Mouse (Mus musculus): ENCODE data around the gene Nudt9. TPM values are rescaled to one million over a fixed set of nuclear protein-coding genes. Genes with fewer than 3 reads are reported as not detected.
"Not testable (repeated sequence)": the region's sequence is repeated elsewhere in the genome, so short reads cannot be mapped to it uniquely, and the experiment has no call there.

The Nudt9 gene
- total RNA-seq (2021), result 10 to 100 TPM; 53.7 to 55.6 TPM

DNA sequence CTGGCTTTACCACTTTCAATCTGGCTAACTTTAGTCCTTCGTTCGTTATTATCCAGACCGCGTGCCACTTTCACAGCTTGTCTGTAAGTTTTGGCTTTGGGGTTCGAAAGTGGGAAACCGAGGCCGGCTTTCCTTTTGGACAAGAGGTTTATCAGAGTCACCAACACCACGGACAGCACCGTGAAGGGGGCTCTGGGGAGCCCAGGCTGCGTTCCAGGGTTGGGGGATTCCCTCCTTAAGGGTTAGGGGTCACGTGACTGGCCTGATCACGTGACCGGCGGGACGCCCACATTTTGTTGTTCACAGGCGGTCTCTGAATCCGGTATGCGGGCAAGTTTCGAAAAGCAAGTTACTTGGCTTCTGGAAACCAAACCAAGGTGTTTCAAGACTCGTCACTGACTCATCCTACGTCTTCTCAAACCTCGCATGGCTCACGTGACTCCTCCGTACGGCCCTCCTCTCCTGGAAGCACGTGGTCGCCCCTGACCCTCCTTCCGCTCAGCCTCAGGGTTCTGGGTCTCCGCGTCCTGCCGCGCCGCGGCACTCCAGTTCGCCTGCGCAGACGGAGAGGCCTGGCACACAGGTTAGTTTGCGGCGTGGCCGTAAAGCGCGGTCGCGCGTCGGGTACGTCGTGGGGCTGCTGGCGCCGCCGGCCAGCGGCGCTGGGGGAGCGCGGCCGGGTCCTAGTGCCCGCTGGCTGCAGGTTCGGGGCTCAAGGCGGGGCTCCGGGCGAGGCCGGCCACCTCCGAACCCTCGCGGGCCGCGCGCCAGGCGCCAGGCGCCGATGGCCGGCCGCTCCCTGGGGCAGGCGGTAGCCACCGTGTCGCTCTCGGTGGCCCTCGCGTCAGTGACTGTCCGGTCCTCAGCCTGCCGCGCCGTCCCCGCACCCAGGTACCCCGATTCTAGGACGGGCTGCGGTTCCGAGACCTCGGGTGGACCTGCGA, at the start of gene Nudt9:
Gene Nudt9 (plus strand): TSS at position 51 of the 944 bp plus-strand sequence.
- DNase-seq, result peak; percentile 94 to 96
- intact Hi-C loops (cut with DNase I), result loop anchor here (2.0 to 5.0 kb wide), 2 partner anchors 24 to 134 kb away; partner anchors contain the start of gene Klhl8

DNA sequence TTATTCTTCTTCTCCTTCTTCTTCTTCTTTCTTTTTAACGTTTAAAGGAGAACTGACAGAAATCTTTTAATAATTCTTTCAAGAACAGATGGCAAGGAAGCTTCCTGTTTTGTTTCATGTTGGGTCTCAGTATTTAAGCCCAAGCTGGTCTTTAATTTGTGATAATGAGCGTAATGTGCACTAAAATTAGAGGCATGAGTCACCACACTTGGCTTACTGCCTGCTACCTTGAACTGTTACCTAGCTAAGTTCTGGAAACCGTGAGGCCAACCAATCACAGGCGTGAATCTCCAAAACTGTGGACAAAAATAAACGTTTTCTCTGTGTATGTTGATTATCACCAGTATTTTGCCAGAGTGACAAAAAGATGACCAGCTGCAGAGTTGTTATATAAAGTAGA, 47.4 kb upstream of the Nudt9 start:
- DNase-seq, result peak; percentile 40 to 56
- intact Hi-C loops (cut with DNase I), result loop anchor here (1.0 to 2.0 kb wide), 3 partner anchors 41 to 334 kb away; no protein-coding TSS in a partner anchor

DNA sequence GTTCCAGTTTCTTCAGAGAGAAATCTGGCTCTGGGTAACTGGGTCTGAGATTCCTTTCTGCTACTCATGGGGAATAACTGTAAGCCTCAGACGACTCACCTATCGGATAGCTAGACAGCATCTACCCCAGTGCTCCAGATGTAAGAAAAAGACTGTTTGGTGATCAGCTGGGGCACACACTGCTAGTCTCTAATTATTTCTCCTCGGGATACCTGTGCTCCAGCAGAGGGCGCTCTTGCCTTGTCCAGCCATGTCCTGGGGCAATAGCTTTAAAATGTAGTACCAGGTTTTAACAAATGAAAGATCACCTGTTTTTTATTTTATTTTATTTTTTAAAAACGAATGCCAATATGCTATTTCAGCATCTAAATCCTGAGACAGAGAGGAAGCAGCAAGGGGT, 46.4 kb upstream of the Nudt9 start:
- intact Hi-C loops (cut with DNase I), result loop anchor here (1.0 to 5.0 kb wide), 4 partner anchors 40 to 333 kb away; no protein-coding TSS in a partner anchor
- peak; percentile 85 to 89 for DNase-seq

- intact Hi-C loops (cut with DNase I), result loop anchor here (5.0 kb wide), 1 partner anchor 55 kb away; no protein-coding TSS in a partner anchor
- no peak for DNase-seq
These were observed 43.4 kb upstream of the Nudt9 start for GRCm38 (mm10) chr5:104002549-104003255.

GRCm38 (mm10) chr5:104003256-104003931, 42.7 kb upstream of the Nudt9 start:
- DNase-seq, result no peak
- intact Hi-C loops (cut with DNase I), result loop anchor here (5.0 kb wide), 1 partner anchor 54 kb away; no protein-coding TSS in a partner anchor

DNA sequence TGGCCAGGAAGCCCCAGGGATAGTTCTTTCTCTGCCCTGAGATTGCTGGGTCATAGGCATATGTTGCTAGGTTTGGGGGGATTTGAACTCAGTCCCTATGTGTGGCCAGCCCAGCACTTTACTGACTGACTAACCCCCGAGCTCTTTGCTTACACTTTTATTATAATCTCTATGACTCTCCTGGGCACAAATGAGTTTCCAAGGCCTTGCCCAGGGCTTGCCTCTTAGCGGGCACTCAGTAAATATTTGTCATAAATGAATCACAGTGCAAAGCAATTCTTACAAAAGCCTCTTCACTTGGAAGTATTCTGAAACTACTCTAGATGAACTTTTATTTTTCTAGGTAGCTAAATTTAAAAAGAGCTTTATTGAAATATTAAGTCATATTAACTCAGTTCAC, 42.2 kb upstream of the Nudt9 start:
- no peak for DNase-seq
- intact Hi-C loops (cut with DNase I), result loop anchor here (5.0 kb wide), 1 partner anchor 53 kb away; no protein-coding TSS in a partner anchor

- no peak for DNase-seq
- intact Hi-C loops (cut with DNase I), result no loop called here
These were observed 39.3 kb upstream of the Nudt9 start for GRCm38 (mm10) chr5:104006811-104007210.

DNA sequence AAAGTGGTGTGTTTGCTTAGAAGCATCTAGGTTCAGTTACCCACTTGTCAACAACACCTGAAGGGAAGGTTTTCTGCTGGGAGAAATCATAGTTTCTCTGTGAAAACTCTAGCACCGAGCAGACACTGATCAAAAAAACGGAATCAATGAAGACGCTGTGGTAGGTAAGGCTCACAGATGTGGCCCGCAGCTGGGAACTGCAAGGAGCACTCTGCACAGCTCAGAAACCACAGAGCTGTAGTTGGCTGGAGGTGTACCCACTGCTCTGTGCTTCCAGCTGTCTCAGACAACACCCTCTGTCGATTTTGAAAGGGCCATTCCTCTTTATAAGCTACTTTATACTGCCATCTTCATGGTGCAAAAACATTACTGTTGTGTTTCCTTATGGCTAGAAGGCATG, 38.3 kb upstream of the Nudt9 start:
- intact Hi-C loops (cut with DNase I), result no loop called here
- DNase-seq, result no peak

DNA sequence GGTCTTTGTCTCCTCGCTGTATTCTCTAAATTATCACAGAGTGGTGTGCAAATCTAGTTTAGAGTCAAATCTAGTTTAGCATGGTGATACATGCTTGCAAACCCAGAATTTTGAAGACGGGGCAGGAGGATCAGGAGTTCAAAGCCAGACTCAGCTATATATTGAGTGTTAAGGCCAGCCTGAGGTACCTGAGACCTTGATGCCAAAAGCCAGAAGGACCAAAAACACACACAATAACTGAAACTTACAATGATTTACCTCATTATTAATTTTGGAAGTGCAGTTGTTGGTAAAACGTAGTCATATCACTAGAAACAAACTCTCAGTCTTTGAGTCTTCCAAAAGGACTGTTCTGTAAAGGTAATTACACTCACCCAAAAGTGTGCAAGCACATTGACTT, 36.7 kb upstream of the Nudt9 start:
- DNase-seq, result no peak
- intact Hi-C loops (cut with DNase I), result no loop called here

DNA sequence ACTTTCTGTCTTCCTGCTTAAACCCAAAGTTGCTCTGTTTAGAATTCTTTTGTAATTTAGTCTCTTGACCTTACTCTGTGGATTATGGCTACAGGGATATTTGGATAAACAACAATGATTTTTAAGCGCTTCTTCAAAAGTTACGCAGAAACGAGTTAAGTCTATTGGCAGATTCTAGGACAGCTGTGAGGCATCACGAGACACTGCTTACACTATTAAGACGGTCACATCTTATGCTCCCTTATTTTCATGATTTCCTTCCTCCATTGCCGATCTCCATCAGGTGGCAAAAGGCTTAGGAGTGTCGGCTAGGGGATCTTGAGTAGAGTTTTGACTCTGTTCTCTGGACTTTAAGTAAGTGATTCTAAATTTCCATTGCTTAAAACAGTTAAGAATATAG, 35.8 kb upstream of the Nudt9 start:
- DNase-seq, result no peak
- intact Hi-C loops (cut with DNase I), result no loop called here

GRCm38 (mm10) chr5:104011419-104011818, 34.7 kb upstream of the Nudt9 start:
- intact Hi-C loops (cut with DNase I), result no loop called here
- DNase-seq, result no peak

- DNase-seq, result peak; percentile 83 to 85
- intact Hi-C loops (cut with DNase I), result loop anchor here (2.0 kb wide), 1 partner anchor 25 kb away; the partner anchor contains the start of gene Nudt9
These were observed 24.3 kb upstream of the Nudt9 start, which contains the start of gene Hsd17b11 for GRCm38 (mm10) chr5:104021597-104022378. Gene Hsd17b11, minus strand, starts transcription at chr5:104021919.

DNA sequence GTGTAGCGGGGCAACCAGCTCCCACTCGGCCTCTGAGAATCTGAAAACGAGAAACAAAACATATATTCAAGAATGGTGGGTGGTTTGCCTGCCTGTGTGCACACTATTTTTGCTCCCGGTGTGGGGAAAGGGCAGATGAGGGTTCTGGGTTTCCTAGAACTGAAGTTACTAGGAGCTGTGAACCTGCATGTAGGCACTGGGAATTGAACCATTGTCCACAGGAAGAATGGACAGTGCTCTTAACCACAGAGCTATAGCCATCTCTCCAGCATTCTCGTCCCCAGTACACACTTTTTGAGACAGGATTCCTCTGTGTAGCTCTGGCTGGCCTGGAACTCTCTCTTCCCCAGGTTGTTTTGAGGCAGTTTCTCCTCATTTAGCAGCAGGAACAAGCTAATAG, 23.5 kb upstream of the Nudt9 start:
- no peak for DNase-seq
- intact Hi-C loops (cut with DNase I), result loop anchor here (2.0 kb wide), 1 partner anchor 24 kb away; the partner anchor contains the start of gene Nudt9

- intact Hi-C loops (cut with DNase I), result loop anchor here (2.0 kb wide), 1 partner anchor 23 kb away; the partner anchor contains the start of gene Nudt9
- no peak for DNase-seq
These were observed 22.7 kb upstream of the Nudt9 start for GRCm38 (mm10) chr5:104023289-104024020.

DNA sequence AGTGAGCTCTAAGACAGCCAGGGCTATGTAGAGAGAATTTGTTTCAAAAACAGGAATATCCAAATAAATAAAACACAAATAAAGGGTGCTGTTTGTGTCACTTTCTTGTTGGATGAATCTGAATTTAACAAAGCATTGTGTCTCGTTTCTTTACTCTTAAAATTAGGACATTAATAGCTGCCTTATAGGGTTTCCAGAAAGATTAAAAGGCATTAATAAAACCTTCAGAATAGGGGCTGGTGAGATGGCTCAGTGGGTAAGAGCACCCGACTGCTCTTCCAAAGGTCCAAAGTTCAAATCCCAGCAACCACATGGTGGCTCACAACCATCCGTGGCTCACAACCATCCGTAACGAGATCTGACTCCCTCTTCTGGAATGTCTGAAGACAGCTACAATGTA, 21.9 kb upstream of the Nudt9 start:
- intact Hi-C loops (cut with DNase I), result not testable (repeated sequence)

GRCm38 (mm10) chr5:104024762-104025161, 21.3 kb upstream of the Nudt9 start:
- no peak for DNase-seq
- intact Hi-C loops (cut with DNase I), result no loop called here

More for the DNA sequence above, 21.9 kb upstream of the Nudt9 start:
- DNase-seq, result not testable (repeated sequence)

- no peak for DNase-seq
- intact Hi-C loops (cut with DNase I), result no loop called here
These were observed 20.8 kb upstream of the Nudt9 start for GRCm38 (mm10) chr5:104025245-104025854.

DNA sequence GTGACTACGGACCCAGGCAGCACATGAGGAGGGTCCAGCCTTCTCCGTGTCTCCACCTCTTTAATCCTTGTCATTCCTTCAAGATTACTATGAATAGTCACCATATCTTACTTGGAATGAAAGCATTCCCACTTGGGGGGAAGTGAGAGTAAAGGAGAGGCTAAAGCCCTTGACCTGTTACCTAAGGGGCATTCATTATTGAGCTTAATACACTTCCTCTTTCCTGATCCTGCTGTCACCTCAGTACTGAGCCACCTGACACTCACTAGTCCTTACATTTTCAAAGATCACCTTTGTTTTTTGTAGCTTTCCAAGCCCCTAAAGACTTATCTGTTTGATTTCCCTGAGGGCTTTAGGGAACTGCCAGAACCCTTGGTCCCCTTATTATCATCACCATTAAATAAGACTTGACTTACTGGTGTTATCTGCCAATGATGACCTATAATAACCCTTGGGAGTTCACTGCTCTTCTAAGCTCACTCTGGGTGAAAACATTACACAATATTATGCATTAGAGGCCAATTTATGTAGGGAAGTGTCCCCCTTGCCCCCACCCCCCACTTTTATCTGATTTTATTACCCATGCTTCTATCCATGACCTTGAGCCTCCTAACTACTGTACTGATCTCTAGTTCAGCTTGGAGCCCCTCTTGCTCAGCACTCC, 13.5 kb upstream of the Nudt9 start:
- DNase-seq, result no peak
- intact Hi-C loops (cut with DNase I), result no loop called here

Measured in heart, postnatal 36 days (tissue).